ENCODE assay signal across 9 mouse cellular contexts in genomic region chr8:119698960-119699359, GRCm38 (mm10). TPM values are rescaled to one million over a fixed set of nuclear protein-coding genes. Genes with fewer than 3 reads are reported as not detected.
A peak's percentile ranks its signal among the peaks of the same experiment; 100 is the strongest.
DNase-seq lines count a peak whose midpoint lies in the region; ATAC-seq and TF ChIP-seq lines count a peak whose summit lies in the region.
"Had no signal": no experiment of that assay in that cellular context is flagged by ENCODE, and none has a peak within 500 bp of the region (broad histone marks: within the 10 kb centered on the region; RNA-seq: fewer than 3 reads in every experiment).

No protein-coding gene starts in this region.

- TF ChIP-seq POLR2A in limb, embryonic 14.5 days (IDR thresholded peaks at IDR 0.05; ENCODE audit: borderline replicate concordance, extremely low read depth, insufficient read depth, insufficient read length), result no peak

- peaks cover 24% of the 10 kb centered on the region for H3K27me3 ChIP-seq in forebrain, embryonic 14.5 days (replicated peaks; ENCODE audit: control insufficient read depth, insufficient read depth, low read length)
- peaks cover 55% of the 10 kb centered on the region for H3K27me3 ChIP-seq in forebrain, embryonic 13.5 days
- peaks cover 47% of the 10 kb centered on the region for H3K27me3 ChIP-seq in heart, postnatal 0 days (ENCODE audit: control insufficient read depth, insufficient read depth, low read length)
- H3K27me3 ChIP-seq in limb, embryonic 14.5 days (ENCODE audit: control insufficient read depth, insufficient read depth, low read length), result peaks cover 40% of the 10 kb centered on the region
- peaks cover 32% of the 10 kb centered on the region for H3K27me3 ChIP-seq in neural tube, embryonic 11.5 days (ENCODE audit: control insufficient read depth, insufficient read depth, low read length)
- H3K27me3 ChIP-seq: Patski had no signal

- no peak overlapping the region for H3K4me3 ChIP-seq in forebrain, embryonic 14.5 days (ENCODE audit: low read depth, low read length)
- H3K4me3 ChIP-seq in forebrain, embryonic 13.5 days, result no peak overlapping the region
- H3K4me3 ChIP-seq in heart, postnatal 0 days (ENCODE audit: low read depth, low read length), result no peak overlapping the region
- H3K4me3 ChIP-seq in limb, embryonic 14.5 days (replicated peaks; ENCODE audit: low read length), result peak overlapping the region; percentile 15; the same call in 1 of the 2 replicates
- H3K4me3 ChIP-seq in neural tube, embryonic 11.5 days (ENCODE audit: low read depth, low read length), result no peak overlapping the region

- H3K27ac ChIP-seq in forebrain, embryonic 14.5 days (ENCODE audit: low read depth, low read length), result no peak overlapping the region
- H3K27ac ChIP-seq in forebrain, embryonic 13.5 days, result no peak overlapping the region
- H3K27ac ChIP-seq in heart, postnatal 0 days (ENCODE audit: low read depth), result no peak overlapping the region
- no peak overlapping the region for H3K27ac ChIP-seq in limb, embryonic 14.5 days (replicated peaks; ENCODE audit: low read depth, low read length)
- no peak overlapping the region for H3K27ac ChIP-seq in neural tube, embryonic 11.5 days (ENCODE audit: low read depth, low read length)

- 1% methylated on average over 11 of the region's 12 CpGs for WGBS in forebrain, embryonic 14.5 days
- WGBS in forebrain, embryonic 13.5 days, result 3% methylated on average over 12 of the region's 12 CpGs
- WGBS in heart, postnatal 0 days, result 3% methylated on average over 12 of the region's 12 CpGs
- 5% methylated on average over 12 of the region's 12 CpGs for WGBS in limb, embryonic 14.5 days
- WGBS in neural tube, embryonic 11.5 days, result 2% methylated on average over 12 of the region's 12 CpGs

- no peak overlapping the region for H3K4me2 ChIP-seq in forebrain, embryonic 14.5 days (ENCODE audit: low read length)
- H3K4me2 ChIP-seq in forebrain, embryonic 13.5 days, result no peak overlapping the region
- no peak overlapping the region for H3K4me2 ChIP-seq in heart, postnatal 0 days (ENCODE audit: low read depth, low read length)
- no peak overlapping the region; the same call in 1 of the 2 replicates for H3K4me2 ChIP-seq in limb, embryonic 14.5 days (replicated peaks; ENCODE audit: low read depth, low read length, severe bottlenecking)
- H3K4me2 ChIP-seq in neural tube, embryonic 11.5 days (ENCODE audit: low read depth), result no peak overlapping the region

- DNase-seq in forebrain, embryonic 14.5 days (ENCODE audit: low spot score), result peak; percentile 16
- DNase-seq in CD8-positive naive resting alpha-beta T cell, adult 2 months (ENCODE audit: low read depth in 2 of 2, low spot score in 2 of 2), result peak; percentile 32 to 46
- DNase-seq in embryo, embryonic 10 days (ENCODE audit: low spot score), result peak; percentile 77
- no peak for DNase-seq in heart, postnatal 0 days (ENCODE audit: low spot score)
- DNase-seq in limb, embryonic 14.5 days (ENCODE audit: low spot score), result no peak
- DNase-seq in neural tube, embryonic 11.5 days (ENCODE audit: low spot score), result peak; percentile 56
- DNase-seq in urinary bladder, postnatal 25 days (ENCODE audit: low spot score), result peak; percentile 70

- no peaks in the 10 kb centered on the region for H3K9me3 ChIP-seq in forebrain, embryonic 14.5 days (replicated peaks; ENCODE audit: control insufficient read depth, low read length)
- H3K9me3 ChIP-seq in forebrain, embryonic 13.5 days (replicated peaks), result no peaks in the 10 kb centered on the region
- no peaks in the 10 kb centered on the region for H3K9me3 ChIP-seq in heart, postnatal 0 days (replicated peaks; ENCODE audit: control insufficient read depth, low read length)
- no peaks in the 10 kb centered on the region for H3K9me3 ChIP-seq in limb, embryonic 14.5 days (ENCODE audit: control insufficient read depth, low read length)
- no peaks in the 10 kb centered on the region for H3K9me3 ChIP-seq in neural tube, embryonic 11.5 days (ENCODE audit: control insufficient read depth, low read length)

- no peaks in the 10 kb centered on the region for H3K36me3 ChIP-seq in forebrain, embryonic 14.5 days (ENCODE audit: control insufficient read depth, insufficient read depth, low read length)
- no peaks in the 10 kb centered on the region for H3K36me3 ChIP-seq in forebrain, embryonic 13.5 days (ENCODE audit: poor library complexity, severe bottlenecking)
- H3K36me3 ChIP-seq in heart, postnatal 0 days (replicated peaks; ENCODE audit: control insufficient read depth, insufficient read depth, low read length), result no peaks in the 10 kb centered on the region
- H3K36me3 ChIP-seq in limb, embryonic 14.5 days (ENCODE audit: control insufficient read depth, insufficient read depth, low read length), result no peaks in the 10 kb centered on the region
- H3K36me3 ChIP-seq in neural tube, embryonic 11.5 days (ENCODE audit: control insufficient read depth, insufficient read depth, low read length), result no peaks in the 10 kb centered on the region

- TF ChIP-seq CTCF in heart, postnatal 0 days (IDR thresholded peaks at IDR 0.05; ENCODE audit: low read depth), result peak; percentile 60

- no peak overlapping the region for H3K9ac ChIP-seq in forebrain, embryonic 14.5 days (ENCODE audit: low read length)
- no peak overlapping the region for H3K9ac ChIP-seq in forebrain, embryonic 13.5 days
- H3K9ac ChIP-seq in heart, postnatal 0 days (replicated peaks; ENCODE audit: low read depth, low read length), result no peak overlapping the region
- no peak overlapping the region for H3K9ac ChIP-seq in limb, embryonic 14.5 days (ENCODE audit: low read depth, low read length, severe bottlenecking)
- H3K9ac ChIP-seq in neural tube, embryonic 11.5 days (ENCODE audit: low read length), result no peak overlapping the region

- H3K4me1 ChIP-seq in forebrain, embryonic 14.5 days (ENCODE audit: control insufficient read depth, insufficient read depth, low read length), result no peaks in the 10 kb centered on the region
- no peaks in the 10 kb centered on the region for H3K4me1 ChIP-seq in forebrain, embryonic 13.5 days
- H3K4me1 ChIP-seq in heart, postnatal 0 days (ENCODE audit: control insufficient read depth, insufficient read depth), result no peaks in the 10 kb centered on the region
- 0 out of 2 replicates have a peak, but pooled peaks cover 3% of the 10 kb centered on the region for H3K4me1 ChIP-seq in limb, embryonic 14.5 days (ENCODE audit: control insufficient read depth, insufficient read depth, low read length)
- H3K4me1 ChIP-seq in neural tube, embryonic 11.5 days (ENCODE audit: control insufficient read depth, insufficient read depth, low read length), result no peaks in the 10 kb centered on the region

- ATAC-seq in forebrain, embryonic 14.5 days, result no peak
- ATAC-seq in forebrain, embryonic 13.5 days, result no peak
- ATAC-seq in heart, postnatal 0 days (ENCODE audit: insufficient read depth, low read depth), result peak; percentile 14; the same call in 1 of the 2 replicates
- no peak for ATAC-seq in limb, embryonic 14.5 days (ENCODE audit: low FRiP score, low read depth)
- ATAC-seq in neural tube, embryonic 11.5 days (ENCODE audit: insufficient read depth, low FRiP score, low TSS enrichment), result no peak
- ATAC-seq: Patski had no signal

- TF ChIP-seq EP300 in heart, postnatal 0 days (IDR thresholded peaks at IDR 0.05; ENCODE audit: low read depth), result no peak

RNA-seq across cellular contexts. Expression of gene Atp2c2, which starts 0.8 kb away (rescaled TPM):
- polyA plus RNA-seq in forebrain, embryonic 14.5 days (2014; fragmentation: Nextera tagmentation; extraction: Ambion mirVana), result 0.05 TPM in 1 of 2 replicates, not detected in the other
- polyA plus RNA-seq in forebrain, embryonic 13.5 days (2015; fragmentation: Nextera tagmentation; extraction: Ambion mirVana), result not detected in 2 replicates
- not detected in 2 replicates for total RNA-seq in heart, postnatal 0 days (2014; rRNA removed; ENCODE audit: low replicate concordance)
- polyA plus RNA-seq in heart, postnatal 0 days (2015; fragmentation: Nextera tagmentation; extraction: Ambion mirVana), result 0.12 and 0.21 TPM in 2 replicates
- polyA plus RNA-seq in limb, embryonic 14.5 days (2012; rRNA removed), result 2.1 and 3.1 TPM in 2 replicates
- 2.3 and 2.6 TPM in 2 replicates for polyA plus RNA-seq in limb, embryonic 14.5 days (2014; fragmentation: Nextera tagmentation; extraction: Ambion mirVana)
- 0.61 and 1.0 TPM in 2 replicates for polyA plus RNA-seq in neural tube, embryonic 11.5 days (2014; fragmentation: Nextera tagmentation; extraction: Ambion mirVana)

RNA-seq across cellular contexts. Expression of gene Wfdc1, which starts 32.8 kb away (rescaled TPM):
- 3.7 and 4.5 TPM in 2 replicates for polyA plus RNA-seq in forebrain, embryonic 14.5 days (2014; fragmentation: Nextera tagmentation; extraction: Ambion mirVana)
- 0.76 and 1.7 TPM in 2 replicates for polyA plus RNA-seq in forebrain, embryonic 13.5 days (2015; fragmentation: Nextera tagmentation; extraction: Ambion mirVana)
- 44.1 and 55.0 TPM in 2 replicates for total RNA-seq in heart, postnatal 0 days (2014; rRNA removed; ENCODE audit: low replicate concordance)
- 21.0 and 22.4 TPM in 2 replicates for polyA plus RNA-seq in heart, postnatal 0 days (2015; fragmentation: Nextera tagmentation; extraction: Ambion mirVana)
- polyA plus RNA-seq in limb, embryonic 14.5 days (2012; rRNA removed), result 0.91 and 0.93 TPM in 2 replicates
- polyA plus RNA-seq in limb, embryonic 14.5 days (2014; fragmentation: Nextera tagmentation; extraction: Ambion mirVana), result 0.33 and 0.80 TPM in 2 replicates
- polyA plus RNA-seq in neural tube, embryonic 11.5 days (2014; fragmentation: Nextera tagmentation; extraction: Ambion mirVana), result 1.7 and 1.9 TPM in 2 replicates
- polyA plus RNA-seq: Patski had no signal

Comparison
In these comparisons a context has a peak if more than half of its experiments do, and no peak if none do; other contexts are left out.
1. DNase-seq: peak in forebrain, embryonic 14.5 days (single experiment), CD8-positive naive resting alpha-beta T cell, adult 2 months (2 of 2), embryo, embryonic 10 days (single experiment), neural tube, embryonic 11.5 days (single experiment) and urinary bladder, postnatal 25 days (single experiment); none in heart, postnatal 0 days (single experiment) and limb, embryonic 14.5 days (single experiment).